Mouse (Mus musculus): ENCODE measurements around the gene Lrp6. TPM values are rescaled to one million over a fixed set of nuclear protein-coding genes. Genes with fewer than 3 reads are reported as not detected.

Lrp6 gene
- polyA plus RNA-seq, 1 experiment from 2014 or later, result 49.7 TPM

DNA sequence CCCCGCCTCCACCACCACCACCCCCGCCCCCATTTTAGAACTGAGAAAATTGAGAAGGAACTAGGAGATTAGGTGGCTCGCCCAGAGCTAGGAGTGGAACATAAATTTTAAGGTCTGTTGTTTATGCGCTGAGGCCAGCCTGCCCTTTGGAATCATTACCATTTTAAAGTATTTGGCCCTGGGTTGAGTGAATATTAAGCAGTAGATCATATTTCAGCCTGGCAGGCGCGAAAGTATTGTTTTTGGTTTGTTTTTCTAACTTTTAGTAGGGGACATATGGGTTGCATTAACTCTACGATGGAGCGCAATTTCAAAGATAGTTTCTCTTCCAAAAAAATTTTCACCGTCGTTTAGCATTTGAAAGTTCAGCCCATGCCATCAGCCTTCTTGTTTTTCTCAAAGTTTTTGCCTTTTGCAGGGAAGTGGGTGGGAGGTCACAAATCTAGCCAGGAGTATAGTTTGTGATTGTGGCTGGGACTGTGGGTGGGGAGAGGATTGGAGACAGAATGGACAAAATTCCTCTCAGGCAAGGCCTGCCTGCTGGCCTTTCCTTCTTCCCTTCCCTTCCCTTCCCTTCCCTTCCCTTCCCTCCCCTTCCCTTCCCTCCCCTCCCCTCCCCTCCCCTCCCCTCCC lies 35.7 kb upstream of the Lrp6 start:
- H3K9me3 ChIP-seq (ENCODE audit: control insufficient read depth, low read length), result no peaks in the 10 kb centered on the region
- no peaks in the 10 kb centered on the region for H3K36me3 ChIP-seq (ENCODE audit: control insufficient read depth, insufficient read depth, low read length)
- 12% methylated on average over 10 of the region's 10 CpGs for WGBS
- peaks cover 26% of the 10 kb centered on the region for H3K4me1 ChIP-seq (ENCODE audit: control insufficient read depth, insufficient read depth, low read length)
- ATAC-seq (ENCODE audit: low FRiP score, low TSS enrichment), result peak; percentile 70
- peak overlapping the region; percentile 48; the same call in 1 of the 2 replicates for H3K27ac ChIP-seq (ENCODE audit: low read depth, low read length)
- no peak overlapping the region for H3K4me2 ChIP-seq (replicated peaks; ENCODE audit: low read depth, low read length)
- no peak overlapping the region for H3K9ac ChIP-seq (ENCODE audit: low read depth, low read length)
- H3K4me3 ChIP-seq (ENCODE audit: low read length), result no peak overlapping the region
- no peaks in the 10 kb centered on the region for H3K27me3 ChIP-seq (ENCODE audit: control insufficient read depth, insufficient read depth, low read length)

DNA sequence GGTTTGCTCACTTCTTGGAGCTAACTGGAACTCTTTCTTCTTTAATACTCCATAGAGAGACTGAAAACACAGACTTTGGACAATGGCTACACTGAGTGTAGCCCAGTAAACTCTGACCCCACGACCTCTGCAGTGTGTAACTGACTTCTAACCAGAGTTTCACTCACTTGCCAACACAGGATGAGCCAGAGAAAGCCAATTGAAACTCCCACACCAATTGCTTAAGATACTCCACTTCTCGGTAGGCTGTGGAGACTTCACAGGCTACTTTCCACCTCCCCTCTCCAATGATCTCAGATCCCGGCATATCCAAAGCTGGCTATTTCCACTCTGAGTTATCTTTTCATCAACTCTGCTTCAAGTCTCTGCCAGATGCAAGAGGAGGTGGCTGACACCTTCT lies 35.0 kb upstream of the Lrp6 start:
- no peaks in the 10 kb centered on the region for H3K9me3 ChIP-seq (ENCODE audit: control insufficient read depth, low read length)
- WGBS, result 10% methylated on average over 3 of the region's 3 CpGs
- ATAC-seq (ENCODE audit: low FRiP score, low TSS enrichment), result peak; percentile 9; the same call in 1 of the 2 replicates
- peaks cover 20% of the 10 kb centered on the region; the same call in 1 of the 2 replicates for H3K4me1 ChIP-seq (ENCODE audit: control insufficient read depth, insufficient read depth, low read length)
- H3K36me3 ChIP-seq (ENCODE audit: control insufficient read depth, insufficient read depth, low read length), result no peaks in the 10 kb centered on the region
- H3K27ac ChIP-seq (ENCODE audit: low read depth, low read length), result peak overlapping the region; percentile 81; the same call in 1 of the 2 replicates
- peak overlapping the region; percentile 19; the same call in 1 of the 2 replicates for H3K4me2 ChIP-seq (replicated peaks; ENCODE audit: low read depth, low read length)
- H3K4me3 ChIP-seq (ENCODE audit: low read length), result no peak overlapping the region
- no peak overlapping the region for H3K9ac ChIP-seq (ENCODE audit: low read depth, low read length)
- no peaks in the 10 kb centered on the region for H3K27me3 ChIP-seq (ENCODE audit: control insufficient read depth, insufficient read depth, low read length)

DNA sequence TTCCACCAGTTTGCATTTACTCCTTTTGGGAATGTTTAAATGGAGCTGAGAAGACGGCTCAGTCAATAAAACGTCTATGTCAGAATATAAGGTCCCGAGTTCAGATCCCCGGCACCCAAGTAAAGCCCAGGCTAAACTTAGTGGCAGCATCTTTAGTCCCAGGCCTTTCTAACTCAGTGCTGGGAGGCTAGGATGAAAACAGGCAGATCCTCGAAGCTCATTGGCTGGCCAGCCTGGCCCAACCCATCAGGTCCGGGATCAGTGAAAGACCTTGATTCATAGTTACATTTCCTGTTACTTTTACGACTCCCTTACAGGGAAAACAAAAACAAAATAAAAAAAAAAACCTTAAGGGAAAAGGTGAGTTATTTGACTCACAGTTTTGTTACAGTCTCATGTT lies 34.4 kb upstream of the Lrp6 start:
- no peak overlapping the region for H3K4me2 ChIP-seq (replicated peaks; ENCODE audit: low read depth, low read length)
- no peak overlapping the region for H3K9ac ChIP-seq (ENCODE audit: low read depth, low read length)
- no peaks in the 10 kb centered on the region for H3K9me3 ChIP-seq (ENCODE audit: control insufficient read depth, low read length)
- no peak overlapping the region for H3K4me3 ChIP-seq (ENCODE audit: low read length)
- H3K27ac ChIP-seq (ENCODE audit: low read depth, low read length), result peak overlapping the region; percentile 81; the same call in 1 of the 2 replicates
- no peak for ATAC-seq (ENCODE audit: low FRiP score, low TSS enrichment)
- no peaks in the 10 kb centered on the region for H3K27me3 ChIP-seq (ENCODE audit: control insufficient read depth, insufficient read depth, low read length)
- WGBS, result 51% methylated on average over 7 of the region's 7 CpGs
- H3K36me3 ChIP-seq (ENCODE audit: control insufficient read depth, insufficient read depth, low read length), result no peaks in the 10 kb centered on the region
- peaks cover 13% of the 10 kb centered on the region; the same call in 1 of the 2 replicates for H3K4me1 ChIP-seq (ENCODE audit: control insufficient read depth, insufficient read depth, low read length)

DNA sequence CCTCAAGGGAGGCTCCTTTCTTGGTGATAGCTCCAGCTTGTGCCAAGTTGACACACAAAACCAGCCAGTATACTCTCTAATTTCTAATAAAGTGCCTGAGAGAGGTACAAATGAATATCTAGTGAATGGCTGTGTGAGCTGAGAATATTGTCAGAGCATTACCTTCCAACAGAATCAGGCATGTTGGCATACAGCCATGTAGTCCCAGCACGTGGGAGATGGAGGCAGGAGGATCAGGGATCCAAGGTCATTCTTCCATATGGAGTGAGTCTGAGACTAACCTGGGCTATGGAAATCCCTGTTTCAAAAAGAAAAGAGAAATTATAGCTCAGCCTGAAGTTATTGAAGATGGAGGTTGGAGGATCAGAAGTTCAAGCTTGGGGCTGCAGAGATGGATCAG lies 32.5 kb upstream of the Lrp6 start:
- no peaks in the 10 kb centered on the region for H3K27me3 ChIP-seq (ENCODE audit: control insufficient read depth, insufficient read depth, low read length)
- peaks cover 12% of the 10 kb centered on the region; the same call in 1 of the 2 replicates for H3K4me1 ChIP-seq (ENCODE audit: control insufficient read depth, insufficient read depth, low read length)
- H3K36me3 ChIP-seq (ENCODE audit: control insufficient read depth, insufficient read depth, low read length), result no peaks in the 10 kb centered on the region
- no peak for ATAC-seq (ENCODE audit: low FRiP score, low TSS enrichment)
- H3K9ac ChIP-seq (ENCODE audit: low read depth, low read length), result no peak overlapping the region
- H3K9me3 ChIP-seq (ENCODE audit: control insufficient read depth, low read length), result no peaks in the 10 kb centered on the region
- H3K4me3 ChIP-seq (ENCODE audit: low read length), result no peak overlapping the region
- WGBS, result 69% methylated on average over 1 of the region's 1 CpGs
- H3K4me2 ChIP-seq (replicated peaks; ENCODE audit: low read depth, low read length), result no peak overlapping the region
- no peak overlapping the region for H3K27ac ChIP-seq (ENCODE audit: low read depth, low read length)

DNA sequence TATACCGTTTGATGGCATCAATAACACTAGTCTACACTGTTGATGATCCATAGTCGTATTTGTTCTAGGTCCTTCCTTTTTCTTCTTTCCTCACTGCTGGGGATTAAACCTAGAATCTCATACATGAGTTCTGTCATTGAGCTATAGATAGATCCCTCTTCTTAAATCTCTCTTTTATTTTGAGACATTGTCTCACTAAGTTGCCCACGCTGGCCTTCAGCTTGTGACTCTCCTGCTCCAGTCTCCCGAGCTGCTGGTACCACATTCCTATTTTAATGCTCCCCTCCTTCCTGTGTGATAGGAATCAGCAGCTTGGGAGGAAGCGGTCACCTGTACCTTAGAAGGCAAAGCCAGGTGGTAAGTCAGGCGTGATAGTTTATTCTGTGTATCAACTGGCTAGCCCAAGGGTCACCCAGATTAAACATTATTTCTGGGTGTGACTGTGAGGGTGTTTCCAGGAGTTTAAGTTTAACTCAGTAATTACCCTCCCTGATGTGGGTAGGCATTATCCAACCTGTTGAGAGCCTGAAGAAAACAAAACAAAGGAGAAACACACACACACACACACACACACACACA lies 31.0 kb upstream of the Lrp6 start:
- H3K4me2 ChIP-seq (replicated peaks; ENCODE audit: low read depth, low read length), result no peak overlapping the region
- no peaks in the 10 kb centered on the region for H3K36me3 ChIP-seq (ENCODE audit: control insufficient read depth, insufficient read depth, low read length)
- 66% methylated on average over 6 of the region's 6 CpGs for WGBS
- no peak overlapping the region for H3K4me3 ChIP-seq (ENCODE audit: low read length)
- H3K27ac ChIP-seq (ENCODE audit: low read depth, low read length), result no peak overlapping the region; the same call in 1 of the 2 replicates
- H3K4me1 ChIP-seq (ENCODE audit: control insufficient read depth, insufficient read depth, low read length), result peaks cover 7% of the 10 kb centered on the region; the same call in 1 of the 2 replicates
- peak; percentile 41; the same call in 1 of the 2 replicates for ATAC-seq (ENCODE audit: low FRiP score, low TSS enrichment)
- H3K9me3 ChIP-seq (ENCODE audit: control insufficient read depth, low read length), result no peaks in the 10 kb centered on the region
- H3K9ac ChIP-seq (ENCODE audit: low read depth, low read length), result no peak overlapping the region
- H3K27me3 ChIP-seq (ENCODE audit: control insufficient read depth, insufficient read depth, low read length), result no peaks in the 10 kb centered on the region

DNA sequence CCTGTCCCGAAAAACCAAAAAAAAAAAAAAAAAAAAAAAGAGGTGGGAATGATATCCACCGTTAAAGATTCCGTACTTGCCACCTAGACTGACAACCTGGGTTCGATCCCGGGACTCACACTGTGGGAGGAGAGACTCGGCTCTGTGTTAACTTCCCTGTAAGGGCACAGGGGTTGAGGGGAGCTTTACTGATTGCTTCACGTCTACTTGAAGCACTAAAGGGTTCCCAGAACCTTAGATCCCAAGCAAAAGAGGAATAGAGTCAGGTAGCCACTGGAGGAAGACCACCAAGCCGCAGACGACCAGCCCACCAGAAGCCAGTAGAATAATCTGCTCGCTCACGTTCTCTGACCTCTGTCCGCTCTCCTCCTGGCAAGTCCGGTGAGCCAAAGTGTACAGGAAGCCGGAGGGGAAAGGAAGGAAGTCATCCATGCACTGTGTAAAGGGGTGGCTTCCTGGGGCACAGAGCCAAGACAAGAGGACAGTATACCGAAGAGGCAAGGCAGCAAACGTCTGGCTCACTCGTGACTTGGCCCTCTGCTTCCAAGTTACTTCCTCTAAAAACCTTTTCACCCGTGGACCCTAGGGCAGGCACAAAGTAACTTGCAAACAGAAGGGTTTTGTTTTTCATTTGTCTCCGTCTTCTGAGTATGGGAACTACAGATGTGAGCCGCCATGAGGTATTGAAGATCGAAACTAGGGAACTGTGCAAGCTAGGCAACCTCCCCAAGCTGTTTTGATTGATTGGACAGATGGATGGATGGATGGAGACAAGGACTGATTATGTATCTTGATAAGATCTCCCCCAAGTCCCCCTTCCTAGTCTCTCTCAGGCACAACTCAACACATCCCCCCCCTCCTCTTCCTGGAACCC lies 28.0 kb upstream of the Lrp6 start:
- H3K4me1 ChIP-seq (ENCODE audit: control insufficient read depth, insufficient read depth, low read length), result no peaks in the 10 kb centered on the region
- ATAC-seq (ENCODE audit: low FRiP score, low TSS enrichment), result no peak; the same call in 1 of the 2 replicates
- H3K27ac ChIP-seq (ENCODE audit: low read depth, low read length), result no peak overlapping the region; the same call in 1 of the 2 replicates
- H3K27me3 ChIP-seq (ENCODE audit: control insufficient read depth, insufficient read depth, low read length), result no peaks in the 10 kb centered on the region
- no peak overlapping the region for H3K4me2 ChIP-seq (replicated peaks; ENCODE audit: low read depth, low read length)
- 63% methylated on average over 20 of the region's 21 CpGs for WGBS
- H3K4me3 ChIP-seq (ENCODE audit: low read length), result no peak overlapping the region
- H3K9me3 ChIP-seq (ENCODE audit: control insufficient read depth, low read length), result no peaks in the 10 kb centered on the region
- H3K9ac ChIP-seq (ENCODE audit: low read depth, low read length), result no peak overlapping the region
- no peaks in the 10 kb centered on the region for H3K36me3 ChIP-seq (ENCODE audit: control insufficient read depth, insufficient read depth, low read length)

DNA sequence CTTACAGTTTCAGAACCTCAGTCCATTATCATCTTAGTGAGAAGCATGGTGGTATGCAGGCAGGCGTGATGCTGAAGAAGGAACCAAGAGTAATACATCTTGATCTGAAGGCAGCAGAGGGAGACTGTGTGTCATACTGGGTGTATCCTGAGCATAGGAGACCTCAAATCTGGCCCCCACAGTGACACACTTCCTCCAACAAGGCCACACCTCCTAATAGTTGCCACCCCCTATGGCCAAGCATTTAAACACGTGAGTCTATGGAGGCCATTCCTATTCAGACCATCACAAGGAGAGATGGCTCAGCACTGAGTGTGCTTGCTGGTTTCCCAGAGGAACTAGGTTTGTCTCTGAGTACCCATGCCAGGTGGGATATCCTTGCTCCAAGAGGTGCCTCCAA lies 24.8 kb upstream of the Lrp6 start:
- H3K9me3 ChIP-seq (ENCODE audit: control insufficient read depth, low read length), result no peaks in the 10 kb centered on the region
- H3K27me3 ChIP-seq (ENCODE audit: control insufficient read depth, insufficient read depth, low read length), result no peaks in the 10 kb centered on the region
- no peaks in the 10 kb centered on the region for H3K36me3 ChIP-seq (ENCODE audit: control insufficient read depth, insufficient read depth, low read length)
- ATAC-seq (ENCODE audit: low FRiP score, low TSS enrichment), result no peak
- WGBS, result 84% methylated on average over 2 of the region's 2 CpGs
- H3K4me1 ChIP-seq (ENCODE audit: control insufficient read depth, insufficient read depth, low read length), result 0 out of 2 replicates have a peak, but pooled peaks cover 3% of the 10 kb centered on the region
- no peak overlapping the region for H3K9ac ChIP-seq (ENCODE audit: low read depth, low read length)
- H3K4me3 ChIP-seq (ENCODE audit: low read length), result no peak overlapping the region
- H3K27ac ChIP-seq (ENCODE audit: low read depth, low read length), result no peak overlapping the region
- H3K4me2 ChIP-seq (replicated peaks; ENCODE audit: low read depth, low read length), result no peak overlapping the region

DNA sequence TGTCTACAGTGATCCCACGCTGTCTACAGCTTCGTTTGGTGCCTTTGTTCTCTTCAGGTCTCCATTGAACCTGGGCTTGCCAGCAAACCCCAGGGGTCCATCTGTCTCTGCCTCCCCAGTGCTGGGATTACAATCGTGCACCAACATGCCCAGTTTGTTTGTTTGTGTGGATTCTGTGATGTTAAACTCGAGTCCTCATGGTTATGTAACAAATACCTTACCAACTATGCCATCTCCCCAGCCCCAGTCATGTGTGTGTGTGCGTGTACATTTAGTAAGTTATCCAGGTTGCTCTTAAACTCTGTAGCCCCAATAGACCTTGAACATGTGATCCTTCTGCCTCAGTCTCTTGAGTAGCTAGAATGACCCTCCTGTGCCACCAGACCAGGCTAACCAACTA lies 19.5 kb upstream of the Lrp6 start:
- H3K9ac ChIP-seq (ENCODE audit: low read depth, low read length), result no peak overlapping the region
- no peaks in the 10 kb centered on the region for H3K27me3 ChIP-seq (ENCODE audit: control insufficient read depth, insufficient read depth, low read length)
- no peak overlapping the region for H3K4me2 ChIP-seq (replicated peaks; ENCODE audit: low read depth, low read length)
- H3K27ac ChIP-seq (ENCODE audit: low read depth, low read length), result no peak overlapping the region
- no peaks in the 10 kb centered on the region for H3K9me3 ChIP-seq (ENCODE audit: control insufficient read depth, low read length)
- no peaks in the 10 kb centered on the region for H3K36me3 ChIP-seq (ENCODE audit: control insufficient read depth, insufficient read depth, low read length)
- no peak overlapping the region for H3K4me3 ChIP-seq (ENCODE audit: low read length)
- 0 out of 2 replicates have a peak, but pooled peaks cover 3% of the 10 kb centered on the region for H3K4me1 ChIP-seq (ENCODE audit: control insufficient read depth, insufficient read depth, low read length)
- WGBS, result 87% methylated on average over 5 of the region's 5 CpGs
- no peak for ATAC-seq (ENCODE audit: low FRiP score, low TSS enrichment)
